Mouse (Mus musculus) thymus, adult 2 months (tissue): Measurements from ENCODE around the gene Evl.

Experiments
- CTCF ChIP-seq: fragments of 200-500 bp; IDR thresholded peaks from 2 replicates; pipeline ENCODE4 v1.5.1; 2012; ENCODE audit warnings: mild to moderate bottlenecking, control low read depth, low read length, moderate library complexity, borderline replicate concordance; ENCODE audit not compliant: control insufficient read depth, poor library complexity, insufficient read depth; ENCODE audit errors: extremely low read depth
- POLR2A ChIP-seq: fragments of 200-500 bp; IDR thresholded peaks from 2 replicates; pipeline ENCODE4 v1.6.1; 2012; ENCODE audit warnings: mild to moderate bottlenecking, low read length, control low read depth, moderate library complexity; ENCODE audit not compliant: control insufficient read depth, poor library complexity, insufficient read depth; ENCODE audit errors: extremely low read depth

GRCm38 (mm10) chr12:108705486-108705885, 151.0 kb downstream of the Evl start:
- TF ChIP-seq POLR2A (no peak), CTCF (no peak)
